Mouse (Mus musculus): ENCODE data around the gene Fbxw11. TPM values are rescaled to one million over a fixed set of nuclear protein-coding genes. Genes with fewer than 3 reads are reported as not detected.

The Fbxw11 gene
- polyA plus RNA-seq, 1 experiment: 13.8 TPM

DNA sequence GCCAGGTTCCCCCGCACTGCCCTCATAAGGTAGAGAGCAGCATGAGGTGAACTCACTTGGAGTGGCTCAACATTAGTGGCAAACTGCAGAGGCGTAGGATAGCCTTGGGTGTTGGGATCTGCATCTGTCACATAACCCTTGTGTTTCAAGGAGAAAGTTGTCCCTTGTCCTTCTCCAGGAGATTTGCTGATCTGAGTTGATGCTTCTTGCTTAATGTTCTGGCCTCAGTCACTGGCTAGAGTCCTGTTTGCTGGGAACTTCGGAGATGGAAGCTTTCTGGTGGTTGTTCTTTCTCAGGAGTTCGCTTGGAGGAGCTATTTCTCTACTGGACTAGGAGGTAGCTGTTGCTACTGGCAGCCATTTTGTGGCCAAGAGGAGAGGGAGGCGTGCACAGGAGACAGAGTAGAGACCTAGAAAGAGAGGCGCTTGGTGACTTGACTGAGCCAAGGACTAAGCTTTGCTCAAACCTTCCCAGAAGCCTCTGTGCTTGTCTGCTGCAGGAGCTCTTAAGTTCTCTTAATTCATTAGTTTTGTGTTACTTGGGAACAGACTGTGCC is 143.1 kb downstream of the Fbxw11 start:
- no peaks in the 10 kb centered on the region for H3K27me3 ChIP-seq (ENCODE audit: control insufficient read depth, insufficient read depth, low read length)
- TF ChIP-seq POLR2A (IDR thresholded peaks at IDR 0.05; ENCODE audit: control insufficient read depth, low read depth, low read length): no peak
- no peak overlapping the region for H3K27ac ChIP-seq (ENCODE audit: control insufficient read depth, insufficient read depth, low read depth, low read length)
- no peaks in the 10 kb centered on the region for H3K36me3 ChIP-seq (ENCODE audit: control insufficient read depth, insufficient read depth, low read length)
- no peaks in the 10 kb centered on the region for H3K4me1 ChIP-seq (ENCODE audit: control insufficient read depth, insufficient read depth, low read length)
- no peak overlapping the region for H3K4me3 ChIP-seq (ENCODE audit: control insufficient read depth, low read depth, low read length)

DNA sequence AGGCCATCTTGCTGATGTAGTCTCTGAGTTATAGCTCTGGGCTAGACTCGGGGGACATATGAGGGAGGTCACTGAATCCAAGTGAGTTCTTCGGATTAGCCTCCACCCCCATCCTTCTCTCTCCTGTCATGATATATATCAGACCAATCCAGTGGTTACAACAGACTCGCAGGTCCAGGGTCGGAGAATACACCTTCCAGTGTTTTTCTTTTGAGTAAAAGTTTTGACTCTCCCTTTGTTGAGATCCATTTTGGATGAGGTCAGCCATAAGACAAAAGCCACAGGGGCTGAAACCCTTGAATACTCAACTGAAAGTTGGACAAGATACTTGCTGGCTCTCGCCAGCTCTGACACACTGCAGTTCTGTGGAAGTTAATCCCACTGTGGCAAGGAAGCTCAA is 143.7 kb downstream of the Fbxw11 start:
- Histone ChIP-seq H3K36me3 (ENCODE audit: control insufficient read depth, insufficient read depth, low read length) (no peaks in the 10 kb centered on the region), H3K4me3 (ENCODE audit: control insufficient read depth, low read depth, low read length) (no peak overlapping the region), H3K27me3 (ENCODE audit: control insufficient read depth, insufficient read depth, low read length) (no peaks in the 10 kb centered on the region), H3K4me1 (ENCODE audit: control insufficient read depth, insufficient read depth, low read length) (no peaks in the 10 kb centered on the region), H3K27ac (ENCODE audit: control insufficient read depth, insufficient read depth, low read depth, low read length) (no peak overlapping the region)
- TF ChIP-seq CTCF (IDR thresholded peaks at IDR 0.05; ENCODE audit: control insufficient read depth, insufficient read depth, insufficient replicate concordance, low read depth, low read length): no peak
- TF ChIP-seq POLR2A (IDR thresholded peaks at IDR 0.05; ENCODE audit: control insufficient read depth, low read depth, low read length): no peak

DNA sequence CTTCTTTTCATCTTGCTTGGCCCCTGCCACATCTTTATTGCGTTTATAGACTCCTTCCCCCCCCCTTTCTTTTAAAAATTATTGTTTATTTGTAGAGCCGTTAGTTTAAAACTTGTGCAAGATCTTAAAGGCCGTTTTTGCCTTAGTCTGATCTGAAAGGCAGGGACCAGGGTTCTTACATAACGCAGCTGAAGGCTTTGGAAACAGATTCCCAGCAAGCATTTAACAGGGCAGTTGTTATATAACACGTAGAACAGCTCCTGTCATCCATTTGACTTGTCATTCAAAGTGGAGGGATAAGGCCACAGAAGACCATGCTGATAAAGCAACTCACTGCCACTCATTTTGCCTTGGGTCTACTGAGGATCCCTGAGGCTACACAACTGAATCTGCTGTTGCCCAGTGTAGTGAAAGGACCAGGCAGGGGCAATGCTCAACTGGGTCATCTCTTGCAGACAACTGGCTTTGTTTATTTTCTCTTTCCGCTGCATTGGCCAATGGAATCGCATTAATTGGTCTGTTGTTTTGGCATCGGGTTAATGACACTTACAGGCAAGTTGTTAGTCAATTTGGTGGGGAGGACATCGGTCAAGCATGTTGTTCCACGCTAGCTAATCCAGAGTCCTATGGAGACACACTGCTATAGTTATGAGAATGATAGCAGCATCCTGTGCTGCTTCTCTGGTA is 152.4 kb downstream of the Fbxw11 start:
- TF ChIP-seq POLR2A (IDR thresholded peaks at IDR 0.05; ENCODE audit: control insufficient read depth, low read depth, low read length) (no peak), CTCF (IDR thresholded peaks at IDR 0.05; ENCODE audit: control insufficient read depth, insufficient read depth, insufficient replicate concordance, low read depth, low read length) (no peak)
- no peak overlapping the region for H3K27ac ChIP-seq (ENCODE audit: control insufficient read depth, insufficient read depth, low read depth, low read length)
- no peaks in the 10 kb centered on the region for H3K27me3 ChIP-seq (ENCODE audit: control insufficient read depth, insufficient read depth, low read length)
- no peaks in the 10 kb centered on the region for H3K4me1 ChIP-seq (ENCODE audit: control insufficient read depth, insufficient read depth, low read length)
- H3K36me3 ChIP-seq (ENCODE audit: control insufficient read depth, insufficient read depth, low read length): no peaks in the 10 kb centered on the region
- H3K4me3 ChIP-seq (ENCODE audit: control insufficient read depth, low read depth, low read length): peak overlapping the region; percentile 33; the same call in 1 of the 2 replicates

Other genes starting within 250 kb of the Fbxw11 start
- 109 and 120 TPM in 2 replicates for gene Ubtd2, start 187.4 kb upstream of the Fbxw11 start, polyA plus RNA-seq (2012; rRNA removed)
- gene Efcab9, start 110.6 kb upstream of the Fbxw11 start, polyA plus RNA-seq (2012; rRNA removed): 180 and 217 TPM in 2 replicates
- gene Stk10, start 109.4 kb upstream of the Fbxw11 start, polyA plus RNA-seq (2012; rRNA removed): 36.7 and 38.3 TPM in 2 replicates
- gene Smim23, start 181.9 kb downstream of the Fbxw11 start, polyA plus RNA-seq (2012; rRNA removed): 227 and 257 TPM in 2 replicates